Mouse (Mus musculus): ENCODE results near the gene Exph5.

The Exph5 gene

DNA sequence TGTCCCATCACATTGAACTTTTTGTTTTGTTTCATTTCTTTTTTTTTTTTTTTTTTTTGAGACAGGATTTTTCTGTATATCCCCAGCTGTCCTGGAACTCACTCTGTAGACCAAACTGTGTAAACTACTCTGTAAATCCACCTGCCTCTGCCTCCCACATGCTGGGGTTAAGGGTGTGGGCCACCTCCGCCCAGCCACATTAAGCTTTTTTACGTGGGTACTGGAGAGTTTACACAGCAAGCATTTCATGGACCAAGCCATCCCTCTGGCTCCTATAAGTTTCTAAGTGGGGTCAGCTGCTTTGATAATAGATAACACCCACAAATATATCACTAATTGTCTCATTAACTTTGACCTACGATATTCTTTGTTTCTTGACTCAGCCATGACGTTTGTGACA, 107.1 kb downstream of the Exph5 start:
- DNase-seq (ENCODE audit: low spot score), result no peak

DNA sequence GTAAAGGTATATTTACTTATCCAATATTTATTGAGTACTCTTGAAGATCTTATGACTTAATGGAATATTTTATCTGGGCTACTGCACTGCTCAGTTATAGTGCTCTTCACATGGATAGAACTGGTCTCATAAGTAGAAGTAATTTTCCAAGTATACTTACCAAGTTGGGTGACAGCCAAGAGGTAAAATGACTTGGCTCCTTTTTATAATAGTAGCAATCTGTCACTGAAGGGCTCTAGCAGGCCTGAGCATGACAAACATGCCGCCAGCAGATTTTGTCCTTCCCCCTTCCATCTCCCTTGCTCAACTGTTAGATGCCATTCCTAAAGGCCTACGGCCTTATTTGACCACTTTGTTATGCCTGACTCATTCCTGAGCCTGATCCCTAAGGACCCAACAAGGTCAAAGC, 107.5 kb downstream of the Exph5 start:
- DNase-seq (ENCODE audit: low spot score), result peak; percentile 85

DNA sequence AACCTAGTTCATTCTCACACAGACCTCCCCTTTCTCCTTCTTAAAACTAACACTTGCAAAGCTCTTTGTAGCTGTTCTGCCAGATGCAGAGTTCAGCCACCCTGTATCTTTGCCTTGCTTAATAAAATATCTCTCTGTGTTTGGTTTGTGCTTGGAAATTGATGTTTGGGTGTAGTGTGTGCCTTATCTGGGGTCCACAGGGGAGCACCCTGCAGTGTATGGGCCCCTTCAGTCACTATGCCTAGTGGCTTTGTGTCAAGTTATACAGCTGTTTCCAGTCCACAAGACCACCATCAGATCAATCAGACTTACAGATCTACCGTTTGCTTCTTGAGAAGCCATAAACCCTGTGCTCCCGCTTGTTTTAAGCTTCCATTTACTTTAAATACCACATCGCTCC, 108.0 kb downstream of the Exph5 start:
- DNase-seq (ENCODE audit: low spot score), result no peak

DNA sequence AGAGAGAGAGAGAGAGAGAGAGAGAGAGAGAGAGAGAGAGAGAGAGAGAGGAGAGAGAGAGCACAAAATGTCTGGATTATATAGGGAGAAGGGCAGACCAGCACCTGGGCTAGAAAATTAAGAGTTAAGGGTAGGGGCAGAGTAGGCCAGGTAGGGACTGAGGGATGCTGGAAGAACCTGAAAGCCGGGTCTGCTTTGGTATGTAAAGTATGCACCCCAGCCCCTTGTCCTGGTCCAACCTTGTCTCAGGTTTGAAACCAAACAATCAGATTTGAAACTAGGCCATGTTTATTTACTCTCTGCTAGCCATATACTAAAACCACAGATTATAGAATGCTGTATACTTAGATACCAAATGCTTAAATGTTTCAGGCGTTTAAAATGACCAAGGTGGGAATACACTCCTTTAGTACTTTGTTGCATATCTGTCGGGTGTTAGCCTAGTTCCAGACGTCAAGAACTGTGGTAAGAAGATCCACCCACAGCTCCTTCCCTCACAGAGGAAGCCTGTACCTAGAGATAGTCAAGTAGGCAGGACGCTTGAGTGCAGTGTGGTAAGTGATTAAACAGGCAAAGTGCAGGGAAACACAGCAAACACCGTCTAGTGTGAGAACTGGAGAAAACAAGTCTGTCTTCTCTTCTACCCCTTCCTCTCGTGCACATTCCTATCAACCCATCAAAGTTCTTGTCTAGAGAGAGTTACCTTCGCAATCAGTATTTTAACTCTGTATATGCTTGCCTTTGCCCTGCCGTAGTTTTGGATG, 120.8 kb downstream of the Exph5 start:
- no peak for DNase-seq (ENCODE audit: low spot score)

DNA sequence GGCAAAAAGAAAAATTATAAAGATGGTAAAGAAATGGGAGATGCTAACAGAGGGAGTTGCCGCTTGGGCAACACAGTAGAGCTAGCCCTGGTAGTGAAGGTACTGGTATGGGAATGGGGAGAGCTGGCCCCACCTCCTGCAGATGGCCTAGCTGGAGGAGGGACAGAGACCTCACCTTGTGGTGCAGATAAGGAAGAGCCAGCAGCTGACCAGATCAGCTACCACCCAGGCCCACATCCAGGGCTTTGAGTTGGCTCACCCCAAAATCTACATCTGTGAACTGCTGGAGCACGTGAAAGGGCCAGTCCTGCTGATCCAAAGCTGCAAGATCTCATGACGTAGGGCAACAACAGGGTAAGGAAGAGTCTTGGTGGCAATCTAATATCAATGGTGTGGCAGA, 125.3 kb downstream of the Exph5 start:
- DNase-seq (ENCODE audit: low spot score), result no peak

All from lung, postnatal 25 days (tissue).